Mouse (Mus musculus) CD4-positive naive resting alpha-beta T cell, adult 57 days (primary cell): ENCODE measurements around the gene St14. TPM values are rescaled to one million over a fixed set of nuclear protein-coding genes. Genes with fewer than 3 reads are reported as not detected.

Experiments
- total RNA-seq: library from RNA; stranded (reverse); gene quantifications from one replicate; pipeline ENCODE4 v1.2.4, GENCODE M21; 2023

Gene St14
- 0.98 TPM for total RNA-seq

DNA sequence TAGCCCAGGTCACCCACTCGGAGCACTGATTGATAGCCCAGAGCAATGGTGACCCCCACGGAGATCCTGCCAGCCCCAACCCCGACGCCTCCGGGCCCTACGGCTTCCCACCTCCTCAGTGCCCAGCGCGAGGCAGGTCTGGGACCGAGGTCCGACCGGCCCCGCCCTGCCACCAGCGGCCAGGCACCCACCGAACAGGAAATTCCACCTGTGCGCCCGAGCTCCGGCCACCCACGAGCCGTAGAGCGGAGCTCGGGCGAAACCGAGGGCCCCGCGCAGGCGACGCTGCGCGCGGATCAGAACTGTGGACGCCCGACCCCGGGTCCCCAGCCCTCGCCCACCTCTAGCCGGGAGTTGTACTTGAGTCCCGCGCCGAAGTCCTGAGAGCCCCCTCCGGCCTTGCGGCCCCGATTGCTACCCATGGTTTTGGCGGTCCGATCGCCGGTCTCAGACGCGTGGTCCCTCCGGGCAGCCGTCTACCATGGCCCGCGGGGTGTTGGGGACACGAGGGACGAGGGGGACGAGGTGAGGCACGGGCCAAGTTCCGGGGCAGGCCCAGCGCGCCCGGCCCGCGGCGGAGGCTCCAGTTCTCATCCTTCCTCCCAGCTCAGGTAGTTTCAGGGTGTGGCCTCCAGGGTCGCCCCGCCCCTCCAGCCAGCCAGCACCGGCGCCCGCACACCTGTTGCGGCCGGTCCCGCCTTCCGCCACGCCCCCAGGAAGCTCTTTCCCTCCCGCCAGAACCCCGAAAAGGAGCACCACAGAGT lies at the start of gene St14:
Gene St14 (minus strand): TSS at position 649 of the 764 bp plus-strand sequence.

Other genes starting within 250 kb of the St14 start
- gene Adamts15, start 209.4 kb downstream of the St14 start, total RNA-seq, result 0.15 TPM
- not detected for gene Adamts8, start 189.3 kb downstream of the St14 start, total RNA-seq
- gene Zbtb44, start 101.2 kb downstream of the St14 start, total RNA-seq, result 54.3 TPM
- 67.2 TPM for gene Aplp2, start 80.0 kb upstream of the St14 start, total RNA-seq
- gene Prdm10, start 148.7 kb upstream of the St14 start, total RNA-seq, result 25.5 TPM